Mouse (Mus musculus): ENCODE results near the gene Etv6. TPM values are rescaled to one million over a fixed set of nuclear protein-coding genes. Genes with fewer than 3 reads are reported as not detected.

The Etv6 gene
- total RNA-seq, 2 experiments from 2014 or later, result 19.4 to 22.4 TPM

GRCm38 (mm10) chr6:134246109-134246508 lies 210.6 kb downstream of the Etv6 start:
- no peak for DNase-seq (ENCODE audit: low spot score in 2 of 2)

DNA sequence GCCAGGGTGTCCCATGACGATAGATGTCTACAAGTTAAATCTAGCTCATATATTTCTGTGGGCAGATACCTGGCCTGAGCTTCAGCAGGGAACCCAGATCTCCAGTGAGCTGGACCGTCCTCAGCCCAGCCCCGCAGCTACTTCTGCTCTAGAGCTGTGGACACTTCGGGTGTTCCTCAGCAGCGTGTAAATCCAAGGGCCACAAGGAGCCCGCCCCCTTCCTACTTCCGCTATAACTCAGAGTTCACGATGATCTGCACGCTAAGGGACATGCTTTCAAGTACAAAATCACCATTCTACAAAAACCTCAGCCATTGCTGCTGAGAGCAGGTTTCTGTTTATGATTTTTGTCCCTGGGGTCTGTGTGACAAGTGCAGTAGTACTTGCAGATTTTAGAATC lies 211.8 kb downstream of the Etv6 start:
- no peak for DNase-seq (ENCODE audit: low spot score in 2 of 2)

- DNase-seq (ENCODE audit: low spot score in 2 of 2), result no peak
Measured at GRCm38 (mm10) chr6:134248720-134249119, 213.2 kb downstream of the Etv6 start.

- DNase-seq (ENCODE audit: low spot score in 2 of 2), result no peak
Measured at GRCm38 (mm10) chr6:134250764-134251163, 215.3 kb downstream of the Etv6 start.

- no peak for DNase-seq (ENCODE audit: low spot score in 2 of 2)
Measured at GRCm38 (mm10) chr6:134251364-134251763, 215.9 kb downstream of the Etv6 start.

DNA sequence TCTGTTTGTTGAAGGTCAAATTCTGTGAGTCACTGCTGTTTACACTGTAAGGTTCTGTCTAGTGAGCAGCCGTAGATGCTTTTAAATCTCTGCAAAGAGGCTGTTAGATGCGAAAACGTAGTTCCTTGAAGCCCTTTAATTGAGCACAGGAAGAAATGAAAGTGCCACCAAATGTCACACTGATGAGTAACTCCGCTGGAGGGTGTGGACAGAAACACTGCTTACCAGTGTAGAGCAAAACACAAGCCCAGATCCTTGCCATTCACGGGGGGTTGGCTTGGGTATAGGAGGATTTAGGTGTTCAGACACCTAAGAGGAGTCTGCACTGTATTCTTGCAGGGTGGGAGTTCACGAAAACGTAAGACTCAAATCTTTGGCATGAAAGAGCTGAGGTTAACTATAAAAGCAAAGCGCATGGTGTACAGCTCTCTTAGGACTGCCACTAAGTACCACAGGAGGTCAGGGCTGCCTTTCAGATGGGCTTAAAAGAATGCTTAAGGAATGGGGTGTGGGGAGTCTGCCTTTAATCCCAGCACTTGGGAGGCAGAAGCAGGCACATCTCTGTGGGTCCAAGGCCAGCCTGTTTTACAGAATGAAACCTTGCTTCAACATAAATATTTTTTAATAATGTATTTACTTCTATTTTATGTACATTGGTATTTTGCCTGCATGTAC lies 216.7 kb downstream of the Etv6 start:
- no peak for DNase-seq (ENCODE audit: low spot score in 2 of 2)

DNA sequence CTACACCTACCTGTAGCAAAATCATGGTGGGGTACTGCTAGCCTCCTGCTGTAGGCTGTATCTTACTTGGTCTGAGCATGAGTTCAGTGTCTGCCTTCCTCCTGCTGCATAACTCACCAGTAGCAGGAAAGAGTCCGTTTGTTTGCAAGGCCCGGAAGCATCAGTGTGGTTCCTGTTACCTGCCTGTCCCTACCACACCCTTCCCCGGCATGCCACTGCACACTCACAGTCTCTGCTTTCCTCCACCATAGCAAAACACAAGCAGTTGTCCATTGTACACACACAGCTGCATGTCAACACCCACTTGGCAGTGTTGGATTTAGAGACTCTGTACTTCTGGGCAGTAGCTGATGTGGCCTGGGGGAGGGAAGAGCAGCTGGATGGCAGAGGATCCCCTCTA lies 220.9 kb downstream of the Etv6 start:
- no peak for DNase-seq (ENCODE audit: low spot score in 2 of 2)

DNA sequence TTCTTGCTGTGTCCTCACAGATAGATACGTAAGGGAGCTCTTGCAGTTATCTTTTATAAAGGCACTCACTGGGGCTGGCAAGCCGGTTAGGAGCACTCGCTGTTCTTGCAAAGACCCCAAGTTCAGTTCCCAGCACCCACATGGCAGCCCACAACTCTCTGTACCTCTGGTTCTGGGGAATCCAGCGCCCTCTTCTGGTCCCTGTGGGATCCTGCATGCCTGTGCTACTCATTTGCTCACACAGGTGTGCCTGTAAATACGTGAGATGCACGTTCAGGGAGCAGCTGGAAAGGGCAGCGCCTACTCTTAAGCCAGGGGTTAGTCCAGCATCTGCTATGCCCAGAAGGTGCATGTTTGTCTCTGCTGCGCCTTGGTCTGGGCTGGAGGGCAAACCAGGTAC lies 224.4 kb downstream of the Etv6 start:
- DNase-seq (ENCODE audit: low spot score in 2 of 2), result no peak

DNA sequence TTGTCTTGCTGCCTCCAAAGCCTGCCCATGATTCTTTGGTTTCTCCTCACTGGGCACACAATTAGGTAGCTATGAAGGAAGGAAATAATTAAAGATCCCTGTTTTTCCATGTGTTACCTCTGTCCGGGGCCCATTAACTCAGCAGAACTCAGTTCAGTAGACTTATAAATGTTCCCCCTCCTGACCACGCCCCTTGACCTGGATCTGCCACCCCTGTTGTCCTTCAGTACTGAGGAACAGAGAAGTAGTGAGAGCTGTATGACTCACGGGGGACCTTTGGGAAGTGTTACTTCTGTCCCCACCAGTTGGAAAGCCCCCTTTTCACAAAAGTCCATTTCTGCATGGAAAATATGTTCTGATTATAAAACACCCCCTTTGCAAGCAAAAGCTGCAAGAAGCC lies 226.4 kb downstream of the Etv6 start:
- DNase-seq (ENCODE audit: low spot score in 2 of 2), result no peak

- DNase-seq (ENCODE audit: low spot score in 2 of 2), result no peak
Measured at GRCm38 (mm10) chr6:134262383-134262782, 226.9 kb downstream of the Etv6 start.

- DNase-seq (ENCODE audit: low spot score in 2 of 2), result no peak
Measured at GRCm38 (mm10) chr6:134262911-134263607, 227.6 kb downstream of the Etv6 start.

DNA sequence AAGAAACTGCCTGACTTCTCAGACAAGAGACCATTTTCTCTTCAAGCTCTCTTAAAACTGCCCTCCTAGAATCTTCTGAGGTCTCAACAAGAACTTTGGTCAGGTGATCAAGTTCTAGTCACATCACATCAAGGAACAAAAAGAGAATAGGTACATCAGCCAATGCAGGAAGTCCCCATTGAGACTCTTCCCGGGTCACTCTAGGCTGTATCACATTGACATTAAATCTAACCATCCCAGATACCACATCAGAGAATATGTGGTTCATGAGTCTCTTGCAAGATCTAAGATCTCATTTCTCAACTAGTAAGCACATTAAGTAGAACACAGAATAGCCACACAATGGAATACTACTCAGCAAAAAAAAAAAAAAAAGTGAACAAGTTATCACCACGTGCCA lies 238.4 kb downstream of the Etv6 start:
- no peak for DNase-seq (ENCODE audit: low spot score in 2 of 2)

- DNase-seq (ENCODE audit: low spot score in 2 of 2), result no peak
Measured at GRCm38 (mm10) chr6:134276954-134277353, 241.5 kb downstream of the Etv6 start.

DNA sequence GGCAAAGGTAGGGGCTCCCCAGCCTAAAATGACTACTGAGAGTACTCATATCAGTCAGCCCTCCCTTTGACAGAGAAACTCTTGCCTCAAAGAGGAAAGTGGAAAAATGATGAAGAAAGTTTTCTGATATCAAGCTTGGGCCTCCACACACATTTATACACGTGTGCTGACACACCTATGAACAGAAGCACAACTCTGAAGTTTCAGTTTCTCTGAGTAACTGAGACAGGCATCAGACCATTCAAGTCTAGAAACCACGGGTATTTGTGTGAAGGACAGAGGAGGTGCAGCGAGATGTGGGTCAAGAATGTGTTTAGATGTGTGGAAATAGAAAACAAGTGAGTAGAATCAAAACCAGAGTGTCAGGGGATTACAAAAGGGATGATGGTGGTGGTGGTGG lies 246.6 kb downstream of the Etv6 start:
- no peak for DNase-seq (ENCODE audit: low spot score in 2 of 2)

DNA sequence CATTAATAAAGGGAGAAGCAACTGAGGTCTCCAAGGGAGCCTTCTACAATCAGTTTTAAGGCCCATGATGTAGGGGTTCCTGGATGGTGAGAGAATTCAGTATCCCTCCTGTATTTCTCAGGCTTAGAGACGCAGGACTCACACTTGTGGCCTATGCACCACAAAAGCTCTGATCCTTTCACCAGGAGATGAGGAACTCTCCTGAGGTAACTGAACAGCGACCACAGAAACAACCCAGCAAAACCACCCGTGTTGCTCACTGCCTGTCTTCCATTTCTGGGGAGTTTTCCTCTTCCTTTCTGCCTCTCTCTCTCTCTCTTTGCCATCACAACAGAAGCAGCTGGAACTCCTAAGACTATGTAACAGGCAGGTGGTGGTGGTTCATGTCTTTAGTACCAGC lies 256.3 kb downstream of the Etv6 start:
- no peak for DNase-seq (ENCODE audit: low spot score in 2 of 2)

GRCm38 (mm10) chr6:134292404-134292803 lies 256.9 kb downstream of the Etv6 start:
- no peak for DNase-seq (ENCODE audit: low spot score in 2 of 2)

GRCm38 (mm10) chr6:134293615-134294508 lies 258.4 kb downstream of the Etv6 start:
- no peak for DNase-seq (ENCODE audit: low spot score in 2 of 2)

DNA sequence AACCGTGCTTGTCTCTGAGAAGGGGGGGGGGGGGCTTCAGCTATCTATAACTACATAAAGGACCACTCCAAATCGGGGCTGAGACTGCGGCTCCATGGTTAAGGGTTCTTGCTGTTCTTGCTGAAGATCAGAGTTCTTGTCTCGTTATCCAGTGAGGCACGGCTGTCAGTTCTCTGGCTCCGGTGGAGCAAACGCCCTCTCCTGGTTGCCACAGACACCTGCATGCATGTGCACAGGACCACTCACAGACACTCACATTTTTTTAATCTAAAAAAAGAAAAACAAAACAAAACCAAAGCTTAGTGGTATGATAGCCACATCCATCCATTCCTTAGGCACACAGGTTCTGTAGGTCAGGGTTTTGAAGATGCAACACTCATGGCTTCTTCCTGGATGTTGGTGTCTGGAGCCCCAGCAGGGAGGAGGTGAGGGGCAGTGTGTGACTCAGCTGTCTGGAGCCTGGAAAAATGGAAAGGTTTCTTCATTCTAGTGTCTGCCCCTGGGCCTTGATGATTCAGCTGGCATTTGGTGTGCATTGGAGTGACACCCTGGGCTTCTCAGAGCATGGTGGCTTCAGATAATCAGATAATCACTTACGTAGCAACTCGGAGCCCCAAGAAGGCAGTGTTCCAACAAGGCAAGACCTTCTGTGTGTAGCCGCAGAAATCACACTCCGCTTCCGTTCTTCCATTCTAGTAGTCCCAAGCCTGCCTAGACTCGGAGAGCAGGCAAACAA lies 262.6 kb downstream of the Etv6 start:
- DNase-seq (ENCODE audit: low spot score in 2 of 2), result no peak

GRCm38 (mm10) chr6:134301951-134302350 lies 266.5 kb downstream of the Etv6 start:
- DNase-seq (ENCODE audit: low spot score in 2 of 2), result no peak

DNA sequence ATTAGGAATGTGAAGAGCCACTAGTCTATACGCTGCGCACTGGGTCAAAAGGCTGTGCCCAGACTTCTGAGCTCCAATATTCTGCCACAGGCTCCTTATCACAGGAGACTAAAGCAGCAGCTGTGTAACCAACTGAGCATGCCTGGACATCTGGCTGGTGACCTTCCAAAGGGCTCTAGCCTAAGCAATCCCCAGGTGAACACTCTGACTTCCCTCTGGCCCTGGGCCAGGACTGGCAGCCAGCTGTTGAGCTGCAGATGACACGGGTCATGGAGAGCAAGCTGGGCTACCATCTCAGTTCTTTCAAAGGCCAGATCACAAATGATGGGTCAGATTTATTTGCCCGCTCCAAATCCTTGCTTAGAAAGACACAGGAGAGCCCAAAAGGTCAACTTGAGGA lies 275.8 kb downstream of the Etv6 start:
- no peak for DNase-seq (ENCODE audit: low spot score in 2 of 2)

GRCm38 (mm10) chr6:134312571-134312970 lies 277.1 kb downstream of the Etv6 start:
- no peak for DNase-seq (ENCODE audit: low spot score in 2 of 2)
